In the genomic region with DNA sequence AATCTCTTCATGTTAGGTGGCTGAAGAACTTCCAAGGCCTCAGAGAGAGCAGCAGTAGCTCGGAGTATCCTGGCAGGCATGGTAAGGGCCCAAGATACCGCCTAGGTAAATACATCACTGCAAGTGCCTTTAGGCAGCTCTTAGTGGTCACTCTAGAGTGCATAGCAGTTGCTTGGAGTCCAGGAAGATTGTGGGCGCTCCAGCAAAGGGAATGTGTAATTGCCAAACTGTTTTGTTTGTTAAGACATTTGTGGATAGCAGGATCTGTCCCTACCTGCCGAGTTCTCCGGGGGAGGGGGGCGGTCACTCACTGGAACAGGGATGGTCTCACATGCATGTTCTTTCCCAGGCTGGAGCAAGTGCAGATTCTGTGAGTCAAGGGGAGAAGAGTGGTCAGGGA, we compare ENCODE assay signal across 23 mouse cellular contexts.
"Had no signal": no experiment of that assay in that cellular context is flagged by ENCODE, and none has a peak within 500 bp of the region (broad histone marks: within the 10 kb centered on the region; RNA-seq: fewer than 3 reads in every experiment).

No protein-coding gene starts in this region.

- H3K4me3 ChIP-seq: intestine, embryonic 15.5 days; layer of hippocampus, adult 2 months; limb, embryonic 13.5 days; liver, embryonic 12.5 days; liver, embryonic 15.5 days; midbrain, embryonic 12.5 days; midbrain, embryonic 15.5 days; neural tube, embryonic 12.5 days; neural tube, embryonic 15.5 days had no signal

- H3K27ac ChIP-seq: intestine, embryonic 15.5 days; layer of hippocampus, adult 2 months; limb, embryonic 13.5 days; liver, embryonic 12.5 days; liver, embryonic 15.5 days; midbrain, embryonic 12.5 days; midbrain, embryonic 15.5 days; neural tube, embryonic 12.5 days; neural tube, embryonic 15.5 days; stomach, postnatal 0 days had no signal

- H3K27me3 ChIP-seq: intestine, embryonic 15.5 days; liver, embryonic 15.5 days; midbrain, embryonic 12.5 days; midbrain, embryonic 15.5 days; neural tube, embryonic 12.5 days; neural tube, embryonic 15.5 days had no signal

- DNase-seq: kidney, adult 11 months; kidney, adult 9 months; kidney, postnatal 14 days; layer of hippocampus, adult 9-11 months; left cerebral cortex, postnatal 4 days; liver; lung, embryonic 14.5 days; right cerebral cortex, adult 18-20 months; right cerebral cortex, postnatal 14 days; right cerebral cortex, postnatal 4 days; thymus, adult 2 months; thymus, postnatal 14 days; thymus, postnatal 4 days had no signal

- H3K9me3 ChIP-seq: intestine, embryonic 15.5 days; limb, embryonic 13.5 days; liver, embryonic 12.5 days; liver, embryonic 15.5 days; midbrain, embryonic 12.5 days; midbrain, embryonic 15.5 days; neural tube, embryonic 12.5 days; neural tube, embryonic 15.5 days had no signal

- H3K4me2 ChIP-seq: intestine, embryonic 15.5 days; limb, embryonic 13.5 days; liver, embryonic 12.5 days; liver, embryonic 15.5 days; lung, embryonic 14.5 days; midbrain, embryonic 12.5 days; midbrain, embryonic 15.5 days; neural tube, embryonic 12.5 days; neural tube, embryonic 15.5 days had no signal

- H3K4me1 ChIP-seq: midbrain, embryonic 15.5 days; neural tube, embryonic 15.5 days had no signal

- H3K36me3 ChIP-seq: intestine, embryonic 15.5 days; limb, embryonic 13.5 days; liver, embryonic 12.5 days; liver, embryonic 15.5 days; midbrain, embryonic 12.5 days; midbrain, embryonic 15.5 days; neural tube, embryonic 12.5 days; neural tube, embryonic 15.5 days had no signal

- ATAC-seq: intestine, embryonic 15.5 days; liver, embryonic 12.5 days; midbrain, embryonic 15.5 days had no signal

- H3K9ac ChIP-seq: intestine, embryonic 15.5 days; limb, embryonic 13.5 days; liver, embryonic 12.5 days; liver, embryonic 15.5 days; lung, embryonic 14.5 days; midbrain, embryonic 12.5 days; midbrain, embryonic 15.5 days; neural tube, embryonic 12.5 days; neural tube, embryonic 15.5 days had no signal
